ENCODE assay signal across 8 mouse cellular contexts in genomic region chr15:31315630-31316231, GRCm38 (mm10). TPM values are rescaled to one million over a fixed set of nuclear protein-coding genes. Genes with fewer than 3 reads are reported as not detected.
DNase-seq lines count a peak whose midpoint lies in the region; ATAC-seq lines count a peak whose summit lies in the region.

No protein-coding gene starts in this region.

- WGBS in hindbrain, embryonic 14.5 days = 9% methylated on average over 5 of the region's 5 CpGs

- peak; percentile 88; the same call in 1 of the 2 replicates for ATAC-seq in hindbrain, embryonic 14.5 days (ENCODE audit: low FRiP score)
- ATAC-seq in megakaryocyte, adult 5-6 weeks (ENCODE audit: poor library complexity, severe bottlenecking) = peak; percentile 87

- H3K4me2 ChIP-seq in hindbrain, embryonic 14.5 days (replicated peaks) = no peak overlapping the region

- no peak overlapping the region for H3K4me3 ChIP-seq in hindbrain, embryonic 14.5 days (replicated peaks; ENCODE audit: low read length)

- no peak overlapping the region for H3K27ac ChIP-seq in hindbrain, embryonic 14.5 days

- no peaks in the 10 kb centered on the region for H3K9me3 ChIP-seq in hindbrain, embryonic 14.5 days (ENCODE audit: control insufficient read depth, low read length)

- H3K27me3 ChIP-seq in hindbrain, embryonic 14.5 days (ENCODE audit: control insufficient read depth, insufficient read depth, low read length) = no peaks in the 10 kb centered on the region

- H3K36me3 ChIP-seq in hindbrain, embryonic 14.5 days (replicated peaks; ENCODE audit: control insufficient read depth, insufficient read depth) = no peaks in the 10 kb centered on the region

- no peak overlapping the region for H3K9ac ChIP-seq in hindbrain, embryonic 14.5 days

- peaks cover 16% of the 10 kb centered on the region; the same call in 1 of the 2 replicates for H3K4me1 ChIP-seq in hindbrain, embryonic 14.5 days (replicated peaks; ENCODE audit: control insufficient read depth, insufficient read depth, low read length)

- DNase-seq in NIH3T3 (ENCODE audit: low read depth) = peak; percentile 92
- DNase-seq in cerebellum, postnatal 10 days = peak; percentile 93 to 96
- DNase-seq in frontal cortex, postnatal 36 days (ENCODE audit: low spot score in 2 of 2) = peak; percentile 82 to 87
- DNase-seq in hindbrain, embryonic 14.5 days (ENCODE audit: low spot score) = peak; percentile 91
- peak; percentile 63 to 94 for DNase-seq in layer of hippocampus, postnatal 25 days (ENCODE audit: extremely low spot score in 1 of 2, low spot score in 1 of 2)
- DNase-seq in right cerebral cortex, adult 2 months (ENCODE audit: low spot score in 2 of 2) = peak; percentile 88 to 93
- DNase-seq in urinary bladder, postnatal 36 days (ENCODE audit: low spot score in 2 of 2) = peak; percentile 52 to 78

RNA-seq across cellular contexts. Expression of gene Ankrd33b, which starts 51.8 kb away (rescaled TPM):
- 0.65 and 1.3 TPM in 2 replicates for polyA plus RNA-seq in hindbrain, embryonic 14.5 days (2014; fragmentation: Nextera tagmentation; extraction: Ambion mirVana)
- total RNA-seq in layer of hippocampus, postnatal 25 days (2021) = 10 to 100 TPM; 45.8 to 52.8 TPM
- total RNA-seq in megakaryocyte, adult 5-6 weeks (2015) = 4.8 and 5.1 TPM in 2 replicates
- 5.8 and 9.1 TPM in 2 replicates for total RNA-seq in megakaryocyte, adult 5-6 weeks (2017)

Comparison
In these comparisons a context has a peak if more than half of its experiments do, and no peak if none do; other contexts are left out.
1. RNA of gene Ankrd33b, which starts 51.8 kb away (total RNA-seq): 45.8 to 52.8 TPM in layer of hippocampus, postnatal 25 days; 4.8 to 9.1 TPM in megakaryocyte, adult 5-6 weeks; every median in the first group is over 4 times any median in the second.
2. Peak in every context shown above with its lines, with median percentiles within 50 percentile points of each other: DNase-seq.